Mouse (Mus musculus) telencephalon, adult 2 months (tissue): ENCODE data around the gene Cacna2d1.
A peak's percentile ranks its signal among the peaks of the same experiment; 100 is the strongest.

Experiments
- DNase-seq: peaks from one replicate; pipeline ENCODE4 v3.0.0-alpha.2; 2011; ENCODE audit warnings: low read depth, low spot score

Gene Cacna2d1

GRCm38 (mm10) chr5:16155375-16156284 lies 221.1 kb downstream of the Cacna2d1 start:
- no peak for DNase-seq

GRCm38 (mm10) chr5:16163270-16163669 lies 228.8 kb downstream of the Cacna2d1 start:
- DNase-seq, result no peak

GRCm38 (mm10) chr5:16166117-16166867 lies 231.8 kb downstream of the Cacna2d1 start:
- DNase-seq, result no peak

GRCm38 (mm10) chr5:16166868-16167267 lies 232.4 kb downstream of the Cacna2d1 start:
- DNase-seq, result no peak

- DNase-seq, result no peak
These were observed 246.6 kb downstream of the Cacna2d1 start for GRCm38 (mm10) chr5:16181041-16181440.

- peak; percentile 21 for DNase-seq
These were observed 249.6 kb downstream of the Cacna2d1 start for GRCm38 (mm10) chr5:16184064-16184463.

GRCm38 (mm10) chr5:16187931-16188330 lies 253.4 kb downstream of the Cacna2d1 start:
- DNase-seq, result no peak

- DNase-seq, result no peak
These were observed 255.4 kb downstream of the Cacna2d1 start for GRCm38 (mm10) chr5:16189878-16190277.

- DNase-seq, result no peak
These were observed 256.7 kb downstream of the Cacna2d1 start for GRCm38 (mm10) chr5:16191165-16191564.

- DNase-seq, result no peak
These were observed 265.3 kb downstream of the Cacna2d1 start for GRCm38 (mm10) chr5:16199816-16200215.

GRCm38 (mm10) chr5:16221960-16222359 lies 287.5 kb downstream of the Cacna2d1 start:
- DNase-seq, result no peak

GRCm38 (mm10) chr5:16225359-16225758 lies 290.9 kb downstream of the Cacna2d1 start:
- DNase-seq, result no peak

- DNase-seq, result no peak
These were observed 294.9 kb downstream of the Cacna2d1 start for GRCm38 (mm10) chr5:16229384-16229783.

- no peak for DNase-seq
These were observed 297.0 kb downstream of the Cacna2d1 start for GRCm38 (mm10) chr5:16231477-16231876.

- DNase-seq, result no peak
These were observed 300.4 kb downstream of the Cacna2d1 start for GRCm38 (mm10) chr5:16234891-16235290.

- DNase-seq, result no peak
These were observed 301.4 kb downstream of the Cacna2d1 start for GRCm38 (mm10) chr5:16235864-16236263.

- DNase-seq, result no peak
These were observed 302.1 kb downstream of the Cacna2d1 start for GRCm38 (mm10) chr5:16236608-16237007.

GRCm38 (mm10) chr5:16237972-16238371 lies 303.5 kb downstream of the Cacna2d1 start:
- no peak for DNase-seq

GRCm38 (mm10) chr5:16240255-16240654 lies 305.8 kb downstream of the Cacna2d1 start:
- DNase-seq, result no peak

GRCm38 (mm10) chr5:16243599-16243998 lies 309.1 kb downstream of the Cacna2d1 start:
- no peak for DNase-seq

GRCm38 (mm10) chr5:16252738-16253513 lies 318.4 kb downstream of the Cacna2d1 start:
- no peak for DNase-seq

GRCm38 (mm10) chr5:16253768-16254167 lies 319.3 kb downstream of the Cacna2d1 start:
- DNase-seq, result no peak
